Mouse (Mus musculus): Measurements from ENCODE around the gene Malsu1. TPM values are rescaled to one million over a fixed set of nuclear protein-coding genes. Genes with fewer than 3 reads are reported as not detected.

The Malsu1 gene
- 42.4 and 187 TPM in 2 replicates for polyA plus RNA-seq (2012; ENCODE audit: insufficient read depth, low replicate concordance)

GRCm38 (mm10) chr6:49073304-49074116 is at the start of gene Malsu1:
Gene Malsu1 (plus strand): TSS chr6:49073795.
- peaks cover 38% of the 10 kb centered on the region for H3K4me1 ChIP-seq
- no peaks in the 10 kb centered on the region for H3K9me3 ChIP-seq
- TF ChIP-seq FLI1 (IDR thresholded peaks at IDR 0.05; ENCODE audit: low read length) (peak; percentile 47; the same call in 1 of the 2 replicates), GATA1 (IDR thresholded peaks at IDR 0.05; ENCODE audit: borderline replicate concordance, low read length) (no peak)
- H3K27me3 ChIP-seq (replicated peaks): no peaks in the 10 kb centered on the region
- H3K4me3 ChIP-seq (replicated peaks): peak within 1 kb of the TSS; percentile 92
- peaks cover 15% of the 10 kb centered on the region for H3K36me3 ChIP-seq (replicated peaks; ENCODE audit: low read length)

GRCm38 (mm10) chr6:49025290-49025689 is 48.3 kb upstream of the Malsu1 start:
- TF ChIP-seq FLI1 (IDR thresholded peaks at IDR 0.05; ENCODE audit: low read length): no peak
- no peak for TF ChIP-seq GATA1 (IDR thresholded peaks at IDR 0.05; ENCODE audit: borderline replicate concordance, low read length)
- H3K4me1 ChIP-seq: peaks cover 6% of the 10 kb centered on the region; the same call in 1 of the 2 replicates
- H3K9me3 ChIP-seq: no peaks in the 10 kb centered on the region
- peaks cover 73% of the 10 kb centered on the region for H3K27me3 ChIP-seq (replicated peaks)
- no peaks in the 10 kb centered on the region for H3K36me3 ChIP-seq (replicated peaks; ENCODE audit: low read length)
- H3K4me3 ChIP-seq (replicated peaks): no peak overlapping the region

- no peak overlapping the region for H3K4me3 ChIP-seq (replicated peaks)
Observed at GRCm38 (mm10) chr6:49026496-49026895, 47.1 kb upstream of the Malsu1 start.

GRCm38 (mm10) chr6:49028019-49028418 is 45.6 kb upstream of the Malsu1 start:
- no peak overlapping the region for H3K4me3 ChIP-seq (replicated peaks)
- peaks cover 71% of the 10 kb centered on the region for H3K27me3 ChIP-seq (replicated peaks)
- no peaks in the 10 kb centered on the region for H3K9me3 ChIP-seq
- TF ChIP-seq FLI1 (IDR thresholded peaks at IDR 0.05; ENCODE audit: low read length): no peak
- no peak for TF ChIP-seq GATA1 (IDR thresholded peaks at IDR 0.05; ENCODE audit: borderline replicate concordance, low read length)
- H3K36me3 ChIP-seq (replicated peaks; ENCODE audit: low read length): no peaks in the 10 kb centered on the region
- H3K4me1 ChIP-seq: peaks cover 6% of the 10 kb centered on the region; the same call in 1 of the 2 replicates

More at GRCm38 (mm10) chr6:49026496-49026895, 47.1 kb upstream of the Malsu1 start:
- Histone ChIP-seq H3K36me3 (replicated peaks; ENCODE audit: low read length) (no peaks in the 10 kb centered on the region), H3K4me1 (peaks cover 6% of the 10 kb centered on the region; the same call in 1 of the 2 replicates), H3K27me3 (replicated peaks) (peaks cover 65% of the 10 kb centered on the region), H3K9me3 (no peaks in the 10 kb centered on the region)
- no peak for TF ChIP-seq GATA1 (IDR thresholded peaks at IDR 0.05; ENCODE audit: borderline replicate concordance, low read length)
- TF ChIP-seq FLI1 (IDR thresholded peaks at IDR 0.05; ENCODE audit: low read length): no peak

GRCm38 (mm10) chr6:49028708-49029107 is 44.9 kb upstream of the Malsu1 start:
- H3K4me3 ChIP-seq (replicated peaks): no peak overlapping the region
- TF ChIP-seq GATA1 (IDR thresholded peaks at IDR 0.05; ENCODE audit: borderline replicate concordance, low read length) (no peak), FLI1 (IDR thresholded peaks at IDR 0.05; ENCODE audit: low read length) (no peak)
- H3K4me1 ChIP-seq: peaks cover 6% of the 10 kb centered on the region; the same call in 1 of the 2 replicates

GRCm38 (mm10) chr6:49031230-49031629 is 42.4 kb upstream of the Malsu1 start:
- peaks cover 70% of the 10 kb centered on the region for H3K27me3 ChIP-seq (replicated peaks)
- H3K4me3 ChIP-seq (replicated peaks): no peak overlapping the region
- peaks cover 6% of the 10 kb centered on the region; the same call in 1 of the 2 replicates for H3K4me1 ChIP-seq
- no peaks in the 10 kb centered on the region for H3K36me3 ChIP-seq (replicated peaks; ENCODE audit: low read length)
- no peaks in the 10 kb centered on the region for H3K9me3 ChIP-seq
- TF ChIP-seq FLI1 (IDR thresholded peaks at IDR 0.05; ENCODE audit: low read length): no peak
- TF ChIP-seq GATA1 (IDR thresholded peaks at IDR 0.05; ENCODE audit: borderline replicate concordance, low read length): no peak

More at GRCm38 (mm10) chr6:49028708-49029107, 44.9 kb upstream of the Malsu1 start:
- H3K9me3 ChIP-seq: no peaks in the 10 kb centered on the region
- peaks cover 70% of the 10 kb centered on the region for H3K27me3 ChIP-seq (replicated peaks)
- no peaks in the 10 kb centered on the region for H3K36me3 ChIP-seq (replicated peaks; ENCODE audit: low read length)

- TF ChIP-seq GATA1 (IDR thresholded peaks at IDR 0.05; ENCODE audit: borderline replicate concordance, low read length): no peak
- TF ChIP-seq FLI1 (IDR thresholded peaks at IDR 0.05; ENCODE audit: low read length): no peak
- Histone ChIP-seq H3K36me3 (replicated peaks; ENCODE audit: low read length) (no peaks in the 10 kb centered on the region), H3K4me1 (peaks cover 15% of the 10 kb centered on the region), H3K4me3 (replicated peaks) (no peak overlapping the region), H3K9me3 (no peaks in the 10 kb centered on the region), H3K27me3 (replicated peaks) (peaks cover 79% of the 10 kb centered on the region)
Observed at GRCm38 (mm10) chr6:49032783-49033182, 40.8 kb upstream of the Malsu1 start.

- H3K4me3 ChIP-seq (replicated peaks): peak within 1 kb of the TSS; percentile 83
- no peaks in the 10 kb centered on the region for H3K36me3 ChIP-seq (replicated peaks; ENCODE audit: low read length)
- H3K27me3 ChIP-seq (replicated peaks): peaks cover 68% of the 10 kb centered on the region
- TF ChIP-seq FLI1 (IDR thresholded peaks at IDR 0.05; ENCODE audit: low read length) (no peak), GATA1 (IDR thresholded peaks at IDR 0.05; ENCODE audit: borderline replicate concordance, low read length) (no peak)
- no peaks in the 10 kb centered on the region for H3K9me3 ChIP-seq
- peaks cover 21% of the 10 kb centered on the region for H3K4me1 ChIP-seq
Observed at GRCm38 (mm10) chr6:49036275-49037267, 37.0 kb upstream of the Malsu1 start, which contains the start of gene Gpnmb. Gene Gpnmb (plus strand): TSS chr6:49036546.

- Histone ChIP-seq H3K9me3 (no peaks in the 10 kb centered on the region), H3K27me3 (replicated peaks) (peaks cover 61% of the 10 kb centered on the region), H3K4me3 (replicated peaks) (peak overlapping the region; percentile 83), H3K36me3 (replicated peaks; ENCODE audit: low read length) (no peaks in the 10 kb centered on the region), H3K4me1 (peaks cover 21% of the 10 kb centered on the region)
- no peak for TF ChIP-seq GATA1 (IDR thresholded peaks at IDR 0.05; ENCODE audit: borderline replicate concordance, low read length)
- no peak for TF ChIP-seq FLI1 (IDR thresholded peaks at IDR 0.05; ENCODE audit: low read length)
Observed at GRCm38 (mm10) chr6:49037268-49037662, 36.3 kb upstream of the Malsu1 start.
